Mouse (Mus musculus): Measurements from ENCODE around the gene Txndc12. TPM values are rescaled to one million over a fixed set of nuclear protein-coding genes. Genes with fewer than 3 reads are reported as not detected.
A peak's percentile ranks its signal among the peaks of the same experiment; 100 is the strongest.

Gene Txndc12
- polyA plus RNA-seq (2012): 0.05 and 0.11 TPM in 2 replicates

DNA sequence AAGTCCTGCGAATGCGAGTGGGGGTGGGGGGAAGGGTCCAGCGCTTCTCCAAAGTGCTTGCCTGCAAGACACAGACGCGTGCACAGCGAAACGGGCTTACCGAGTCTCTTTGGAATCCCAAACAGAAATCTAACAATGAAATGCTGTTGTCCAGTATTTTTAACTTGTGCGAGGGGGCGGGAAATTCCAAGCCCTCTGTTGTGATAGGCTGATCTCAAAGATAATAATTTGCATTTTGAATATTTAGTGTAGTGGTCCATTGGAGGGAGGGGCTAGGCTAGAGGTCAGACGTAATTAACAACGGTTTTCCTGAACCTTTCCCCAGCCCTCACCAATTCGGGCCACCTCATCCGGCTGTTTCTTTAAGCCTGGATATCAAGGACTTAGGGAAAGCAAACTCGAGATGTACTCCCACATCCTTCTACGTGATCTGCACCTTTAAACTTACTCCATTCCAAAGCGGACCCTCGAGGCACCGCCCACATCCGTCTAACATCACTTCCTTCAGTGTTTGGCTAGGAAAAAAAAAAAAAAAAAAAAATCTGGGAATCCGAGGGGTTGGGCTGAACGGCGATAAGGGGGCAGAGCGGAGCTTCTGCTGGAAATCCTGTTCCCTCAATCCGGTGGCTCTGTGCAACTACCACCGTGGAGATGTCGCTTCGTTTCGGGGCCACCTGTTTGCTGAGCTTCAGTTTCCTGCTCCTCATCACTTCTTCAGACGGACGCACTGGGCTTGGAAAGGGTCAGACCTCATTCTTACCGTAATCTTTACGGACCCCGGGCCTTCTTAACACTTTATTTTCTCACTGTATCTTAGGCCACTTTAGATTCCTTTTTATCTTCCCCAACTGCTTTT, at the start of gene Txndc12:
Txndc12 (plus strand) TSS at position 487 of the 856 bp plus-strand sequence.
- TF ChIP-seq GATA1 (IDR thresholded peaks at IDR 0.05; ENCODE audit: low read length) (0 out of 2 replicates have a peak, but pooled peaks have one; percentile 11), TAL1 (IDR thresholded peaks at IDR 0.05; ENCODE audit: low read length) (no peak)
- H3K36me3 ChIP-seq (ENCODE audit: control insufficient read depth): peaks cover 13% of the 10 kb centered on the region
- peaks cover 36% of the 10 kb centered on the region for H3K4me1 ChIP-seq (ENCODE audit: control insufficient read depth)
- H3K9me3 ChIP-seq (ENCODE audit: control insufficient read depth, low read length): no peaks in the 10 kb centered on the region
- peak within 1 kb of the TSS; percentile 98 for H3K4me3 ChIP-seq (replicated peaks)
- no peaks in the 10 kb centered on the region for H3K27me3 ChIP-seq (ENCODE audit: control insufficient read depth)

DNA sequence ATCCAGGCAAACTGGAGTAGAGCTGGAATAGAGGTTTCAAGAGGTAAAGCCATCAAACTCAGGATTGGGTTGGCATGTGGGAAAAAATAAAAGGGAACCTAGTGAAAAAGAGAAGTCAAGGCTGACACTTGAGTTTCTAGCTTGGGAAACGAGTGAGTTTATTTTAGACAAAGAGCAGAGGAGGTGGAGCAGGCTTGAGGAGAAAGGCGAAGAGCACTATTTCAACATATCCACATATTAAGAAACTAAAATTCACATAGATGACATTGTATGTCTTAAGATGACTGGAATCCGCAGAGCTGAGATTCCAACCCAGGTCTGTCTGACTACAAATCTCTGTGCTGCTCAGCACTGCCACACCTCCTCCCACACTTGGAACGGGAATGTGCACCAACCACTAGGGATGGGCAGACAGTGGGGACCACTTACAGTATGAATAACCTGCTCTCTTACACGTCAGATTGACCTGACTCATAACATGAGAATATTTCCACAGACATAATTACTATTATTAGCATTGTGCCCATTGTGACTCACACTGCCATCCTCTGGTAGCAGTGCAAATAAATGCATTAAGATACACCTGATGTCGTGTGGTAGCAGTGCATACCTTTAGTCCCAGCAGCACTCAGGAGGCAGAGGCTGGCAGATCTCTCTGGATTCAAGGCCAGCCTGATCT, 45.0 kb upstream of the Txndc12 start:
- TF ChIP-seq TAL1 (IDR thresholded peaks at IDR 0.05; ENCODE audit: low read length) (no peak), GATA1 (IDR thresholded peaks at IDR 0.05; ENCODE audit: low read length) (no peak)
- no peaks in the 10 kb centered on the region for H3K4me1 ChIP-seq (ENCODE audit: control insufficient read depth)
- no peak overlapping the region for H3K4me3 ChIP-seq (replicated peaks)
- no peaks in the 10 kb centered on the region for H3K9me3 ChIP-seq (ENCODE audit: control insufficient read depth, low read length)
- H3K27me3 ChIP-seq (ENCODE audit: control insufficient read depth): peaks cover 3% of the 10 kb centered on the region; the same call in 1 of the 2 replicates
- H3K36me3 ChIP-seq (ENCODE audit: control insufficient read depth): no peaks in the 10 kb centered on the region

DNA sequence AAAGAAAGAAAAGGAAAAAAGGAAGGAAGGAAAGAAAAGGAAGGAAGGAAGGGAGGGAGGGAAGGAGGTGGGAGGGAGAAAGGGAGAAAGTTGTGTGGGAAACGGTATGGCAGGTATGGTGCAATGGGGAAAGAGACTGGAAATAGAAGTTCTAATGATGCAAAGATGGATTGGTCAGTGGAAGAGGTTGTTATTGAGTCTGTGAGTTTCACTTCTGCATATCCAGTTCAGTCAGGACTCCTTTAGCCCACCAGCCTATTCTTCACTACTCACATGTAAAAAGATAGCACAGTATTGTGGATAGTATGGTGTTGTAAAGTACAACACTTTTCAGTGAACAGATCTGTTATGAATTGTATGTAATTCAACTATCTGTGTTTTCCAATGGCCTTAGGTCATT, 43.9 kb upstream of the Txndc12 start:
- no peak for TF ChIP-seq GATA1 (IDR thresholded peaks at IDR 0.05; ENCODE audit: low read length)
- no peak for TF ChIP-seq TAL1 (IDR thresholded peaks at IDR 0.05; ENCODE audit: low read length)
- H3K27me3 ChIP-seq (ENCODE audit: control insufficient read depth): peaks cover 3% of the 10 kb centered on the region; the same call in 1 of the 2 replicates
- no peaks in the 10 kb centered on the region for H3K4me1 ChIP-seq (ENCODE audit: control insufficient read depth)
- H3K36me3 ChIP-seq (ENCODE audit: control insufficient read depth): no peaks in the 10 kb centered on the region
- H3K4me3 ChIP-seq (replicated peaks): no peak overlapping the region
- H3K9me3 ChIP-seq (ENCODE audit: control insufficient read depth, low read length): no peaks in the 10 kb centered on the region

DNA sequence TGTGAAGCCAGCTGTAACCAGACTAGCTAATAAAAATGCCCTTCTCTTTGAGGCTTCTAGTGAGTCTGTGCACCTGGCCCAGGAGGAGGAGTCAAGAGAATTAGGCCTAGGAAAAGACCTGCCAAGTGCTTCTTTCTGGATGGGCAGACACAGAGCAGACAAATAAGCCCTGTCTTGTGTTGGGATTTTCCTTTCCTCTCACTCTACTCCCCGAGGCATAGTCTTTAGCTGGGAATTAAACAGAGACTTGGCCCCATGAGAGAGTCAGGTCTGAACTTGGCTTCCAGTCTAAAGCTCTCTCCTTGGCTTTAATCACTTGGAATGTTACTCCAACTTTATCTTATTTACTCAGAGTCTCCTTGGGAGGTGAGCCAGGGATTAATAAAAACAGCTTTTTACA, 40.5 kb upstream of the Txndc12 start:
- no peak overlapping the region for H3K4me3 ChIP-seq (replicated peaks)
- H3K9me3 ChIP-seq (ENCODE audit: control insufficient read depth, low read length): no peaks in the 10 kb centered on the region
- H3K4me1 ChIP-seq (ENCODE audit: control insufficient read depth): no peaks in the 10 kb centered on the region
- no peaks in the 10 kb centered on the region for H3K36me3 ChIP-seq (ENCODE audit: control insufficient read depth)
- H3K27me3 ChIP-seq (ENCODE audit: control insufficient read depth): peaks cover 3% of the 10 kb centered on the region; the same call in 1 of the 2 replicates
- TF ChIP-seq TAL1 (IDR thresholded peaks at IDR 0.05; ENCODE audit: low read length) (no peak), GATA1 (IDR thresholded peaks at IDR 0.05; ENCODE audit: low read length) (no peak)

DNA sequence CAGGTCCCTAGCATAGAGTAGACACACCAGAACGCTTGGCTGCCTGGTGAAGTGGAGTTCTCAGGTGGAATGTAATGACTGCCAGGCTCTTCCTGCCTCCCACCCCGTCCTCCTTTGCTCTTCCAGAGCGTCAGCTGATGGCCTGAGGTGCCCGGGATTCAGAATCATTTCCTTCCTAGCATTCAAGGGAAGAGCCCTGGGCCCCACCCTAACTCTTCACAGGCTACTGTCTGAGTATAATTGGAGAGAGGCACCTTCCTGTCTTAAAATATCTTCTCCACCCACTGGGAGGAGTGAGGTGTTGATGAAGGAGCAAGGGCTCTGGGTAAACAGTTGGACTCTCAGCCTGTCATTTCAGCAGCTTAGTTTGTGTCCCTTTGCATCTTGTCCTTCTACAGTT, 37.7 kb upstream of the Txndc12 start:
- no peaks in the 10 kb centered on the region for H3K27me3 ChIP-seq (ENCODE audit: control insufficient read depth)
- no peak overlapping the region for H3K4me3 ChIP-seq (replicated peaks)
- no peaks in the 10 kb centered on the region for H3K4me1 ChIP-seq (ENCODE audit: control insufficient read depth)
- no peaks in the 10 kb centered on the region for H3K36me3 ChIP-seq (ENCODE audit: control insufficient read depth)
- TF ChIP-seq TAL1 (IDR thresholded peaks at IDR 0.05; ENCODE audit: low read length) (no peak), GATA1 (IDR thresholded peaks at IDR 0.05; ENCODE audit: low read length) (no peak)
- no peaks in the 10 kb centered on the region for H3K9me3 ChIP-seq (ENCODE audit: control insufficient read depth, low read length)

DNA sequence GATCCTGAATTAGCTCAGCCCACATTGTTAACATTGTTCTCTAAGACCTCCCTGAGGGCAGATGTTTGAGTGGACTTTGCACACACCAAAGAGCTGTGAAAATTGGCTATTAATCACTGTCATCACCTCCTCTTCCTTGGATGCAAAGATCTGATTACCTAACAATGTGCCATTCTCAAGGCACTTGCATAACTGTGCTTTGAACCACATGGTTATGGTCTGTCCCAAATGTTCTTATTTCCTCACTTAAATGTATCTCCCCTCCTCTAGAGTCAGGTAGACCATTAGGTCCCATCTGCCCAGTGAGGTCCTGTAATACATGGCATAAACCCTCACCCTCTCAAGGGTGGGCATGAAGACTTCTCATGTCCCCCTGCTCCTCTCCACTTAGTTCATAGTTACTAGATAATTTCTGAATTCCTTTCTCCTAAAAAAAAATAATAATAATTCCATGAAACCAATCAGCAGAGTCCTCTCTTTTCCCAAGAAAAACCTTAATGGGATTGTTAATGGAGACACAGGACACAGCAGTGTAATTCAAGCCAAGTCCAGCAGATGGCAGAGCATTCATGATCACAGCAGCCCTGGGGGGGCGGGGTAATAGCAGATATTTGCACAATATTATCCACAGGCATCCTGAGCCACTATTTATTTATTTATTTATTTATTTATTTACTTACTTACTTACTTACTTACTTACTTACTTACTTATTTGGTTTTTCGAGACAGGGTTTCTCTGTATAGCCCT, 36.1 kb upstream of the Txndc12 start:
- Histone ChIP-seq H3K9me3 (ENCODE audit: control insufficient read depth, low read length) (no peaks in the 10 kb centered on the region), H3K4me1 (ENCODE audit: control insufficient read depth) (no peaks in the 10 kb centered on the region), H3K4me3 (replicated peaks) (no peak overlapping the region), H3K36me3 (ENCODE audit: control insufficient read depth) (no peaks in the 10 kb centered on the region), H3K27me3 (ENCODE audit: control insufficient read depth) (no peaks in the 10 kb centered on the region)
- no peak for TF ChIP-seq TAL1 (IDR thresholded peaks at IDR 0.05; ENCODE audit: low read length)

DNA sequence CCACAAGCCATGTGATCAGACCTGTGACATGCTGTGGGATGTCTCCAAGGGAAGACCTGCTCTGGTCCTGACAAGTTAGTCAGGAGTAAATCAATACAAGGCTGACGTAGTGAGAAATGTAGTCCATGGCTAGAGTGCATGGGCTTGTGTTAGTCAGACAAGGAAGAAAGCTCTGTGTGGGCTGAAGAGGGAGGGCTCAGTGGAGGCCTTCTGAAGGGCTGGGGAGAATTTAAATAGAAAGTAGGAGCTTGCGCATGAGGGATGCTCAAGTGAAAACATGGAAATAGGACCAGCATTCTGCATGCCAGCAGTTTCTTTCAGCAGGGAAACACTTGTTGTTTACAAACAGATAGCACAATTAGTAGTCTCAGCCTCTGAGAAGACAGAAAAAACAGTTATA, 30.9 kb upstream of the Txndc12 start:
- H3K4me3 ChIP-seq (replicated peaks): no peak overlapping the region
- H3K27me3 ChIP-seq (ENCODE audit: control insufficient read depth): peaks cover 2% of the 10 kb centered on the region; the same call in 1 of the 2 replicates
- H3K9me3 ChIP-seq (ENCODE audit: control insufficient read depth, low read length): no peaks in the 10 kb centered on the region
- no peaks in the 10 kb centered on the region for H3K4me1 ChIP-seq (ENCODE audit: control insufficient read depth)
- no peaks in the 10 kb centered on the region for H3K36me3 ChIP-seq (ENCODE audit: control insufficient read depth)
- TF ChIP-seq GATA1 (IDR thresholded peaks at IDR 0.05; ENCODE audit: low read length) (no peak), TAL1 (IDR thresholded peaks at IDR 0.05; ENCODE audit: low read length) (no peak)

DNA sequence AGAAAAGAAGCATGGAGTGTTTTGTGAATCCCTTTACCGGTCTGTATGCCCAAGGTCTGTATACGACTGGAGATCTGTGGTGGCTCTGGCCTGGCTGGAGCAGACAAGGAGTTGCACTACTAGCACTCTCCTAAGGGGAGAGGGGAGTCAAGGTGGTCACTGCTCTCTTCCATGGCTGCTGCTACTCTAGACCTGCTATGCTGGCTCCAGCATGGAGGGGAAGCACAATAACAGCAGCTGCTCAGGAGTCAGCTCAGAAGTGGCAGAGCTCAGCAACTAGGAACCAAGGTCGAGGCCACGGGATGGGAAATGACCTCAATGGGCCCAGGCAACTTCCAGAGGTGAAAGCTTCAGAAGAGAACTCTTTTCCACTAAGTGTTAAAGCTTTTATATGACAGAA, 23.3 kb upstream of the Txndc12 start:
- TF ChIP-seq TAL1 (IDR thresholded peaks at IDR 0.05; ENCODE audit: low read length): no peak
- TF ChIP-seq GATA1 (IDR thresholded peaks at IDR 0.05; ENCODE audit: low read length): no peak
- no peaks in the 10 kb centered on the region for H3K4me1 ChIP-seq (ENCODE audit: control insufficient read depth)
- H3K4me3 ChIP-seq (replicated peaks): no peak overlapping the region
- H3K9me3 ChIP-seq (ENCODE audit: control insufficient read depth, low read length): no peaks in the 10 kb centered on the region
- H3K27me3 ChIP-seq (ENCODE audit: control insufficient read depth): no peaks in the 10 kb centered on the region
- H3K36me3 ChIP-seq (ENCODE audit: control insufficient read depth): peaks cover 6% of the 10 kb centered on the region

DNA sequence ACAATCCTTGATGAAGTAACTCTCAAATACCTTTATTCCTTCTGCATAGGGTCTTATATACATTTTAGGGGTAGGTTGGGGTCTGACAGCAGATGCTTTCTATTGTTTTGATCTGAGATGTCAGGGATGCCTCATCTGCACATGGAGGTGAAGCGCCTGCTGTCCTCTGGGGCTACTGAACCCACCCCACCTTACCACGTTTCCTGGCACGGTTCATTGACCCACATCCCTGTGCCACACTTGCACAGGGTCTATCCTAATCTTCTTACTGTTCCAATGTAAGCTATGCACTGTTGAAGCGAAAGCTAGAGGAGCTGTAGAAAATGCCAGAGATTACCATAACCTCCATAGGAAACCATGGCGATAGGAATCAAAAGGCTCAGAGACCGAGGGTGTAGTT, 22.9 kb upstream of the Txndc12 start:
- no peak overlapping the region for H3K4me3 ChIP-seq (replicated peaks)

More for the DNA sequence above, 22.9 kb upstream of the Txndc12 start:
- Histone ChIP-seq H3K4me1 (ENCODE audit: control insufficient read depth) (no peaks in the 10 kb centered on the region), H3K36me3 (ENCODE audit: control insufficient read depth) (peaks cover 6% of the 10 kb centered on the region), H3K9me3 (ENCODE audit: control insufficient read depth, low read length) (no peaks in the 10 kb centered on the region), H3K27me3 (ENCODE audit: control insufficient read depth) (no peaks in the 10 kb centered on the region)
- TF ChIP-seq GATA1 (IDR thresholded peaks at IDR 0.05; ENCODE audit: low read length) (no peak), TAL1 (IDR thresholded peaks at IDR 0.05; ENCODE audit: low read length) (no peak)
